Mouse (Mus musculus) R1 (cell line): ENCODE results near the gene Gm9639.
"Not testable (repeated sequence)": the region's sequence is repeated elsewhere in the genome, so short reads cannot be mapped to it uniquely, and the experiment has no call there.

Source experiments
- DNase-seq: peaks from one replicate; pipeline ENCODE4 v3.0.0-alpha.2; 2018; ENCODE audit warnings: low read depth, low spot score

Gm9639 gene

DNA sequence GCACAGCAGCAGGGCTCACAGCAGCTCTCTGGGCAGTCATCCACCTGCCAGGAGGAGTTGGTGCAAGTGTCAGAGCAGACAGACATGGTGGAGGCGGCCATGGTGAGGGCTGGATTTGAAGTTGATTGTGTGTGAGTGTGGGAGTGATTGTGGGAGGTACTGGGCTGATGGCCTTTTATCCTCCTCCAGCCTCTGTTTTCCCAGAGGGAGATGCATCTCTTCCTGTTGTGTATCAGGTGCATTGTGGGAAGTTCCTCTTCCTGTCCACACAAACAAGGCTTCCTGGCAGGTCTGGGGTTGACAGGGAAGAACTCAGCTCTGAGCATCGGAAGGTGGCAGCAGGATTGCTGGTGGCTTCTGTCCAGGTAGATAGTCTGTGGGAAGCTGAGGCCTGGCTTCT lies at the start of gene Gm9639:
Gene Gm9639 (minus strand): TSS at position 101 of the 400 bp plus-strand sequence.
- no peak for DNase-seq

DNA sequence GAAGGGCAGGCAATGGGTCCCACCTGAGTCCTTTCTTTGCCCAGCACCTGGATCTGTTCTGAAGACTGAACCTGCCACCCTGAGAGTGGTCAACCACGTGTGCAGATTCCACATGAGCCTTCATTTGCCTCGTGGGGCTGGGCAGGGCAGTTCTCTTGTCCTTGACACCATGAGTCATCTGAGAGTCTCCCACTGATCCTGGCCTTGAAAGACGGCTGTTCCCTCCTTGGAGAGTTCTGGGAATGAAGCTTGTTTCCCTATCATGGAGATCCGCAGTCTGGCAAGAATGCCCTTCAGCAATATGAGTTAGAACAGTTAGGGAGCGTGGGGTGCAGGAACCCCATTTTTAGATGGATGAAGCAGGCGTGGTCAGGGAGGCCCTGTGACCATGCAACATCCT lies 44.1 kb upstream of the Gm9639 start:
- DNase-seq: no peak

GRCm38 (mm10) chr10:77835647-77836046 lies 40.8 kb upstream of the Gm9639 start, which contains the start of gene Krtap10-10:
Gene Krtap10-10, plus strand, starts transcription at chr10:77835947.
- no peak for DNase-seq

DNA sequence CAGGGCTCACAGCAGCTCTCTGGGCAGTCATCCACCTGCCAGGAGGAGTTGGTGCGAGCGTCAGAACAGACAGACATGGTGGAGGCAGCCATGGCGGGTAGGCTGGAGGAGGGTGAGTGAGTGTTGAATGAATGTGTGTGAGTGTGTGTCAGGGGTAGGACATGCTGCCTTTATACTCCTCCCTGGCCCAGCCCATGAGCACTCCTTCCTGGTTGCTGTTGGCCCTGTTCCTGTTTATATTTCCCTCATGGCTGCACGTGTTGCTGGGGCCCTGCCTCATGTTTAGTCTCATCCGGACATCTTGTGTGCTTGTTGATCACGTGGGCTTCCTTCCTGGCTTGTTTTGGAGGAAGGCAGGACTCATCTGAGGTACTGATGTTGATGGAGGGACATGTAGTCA lies 32.1 kb upstream of the Gm9639 start, which contains the start of gene Krtap10-4:
Gene Krtap10-4 (minus strand): TSS at position 145 of the 400 bp plus-strand sequence.
- no peak for DNase-seq

DNA sequence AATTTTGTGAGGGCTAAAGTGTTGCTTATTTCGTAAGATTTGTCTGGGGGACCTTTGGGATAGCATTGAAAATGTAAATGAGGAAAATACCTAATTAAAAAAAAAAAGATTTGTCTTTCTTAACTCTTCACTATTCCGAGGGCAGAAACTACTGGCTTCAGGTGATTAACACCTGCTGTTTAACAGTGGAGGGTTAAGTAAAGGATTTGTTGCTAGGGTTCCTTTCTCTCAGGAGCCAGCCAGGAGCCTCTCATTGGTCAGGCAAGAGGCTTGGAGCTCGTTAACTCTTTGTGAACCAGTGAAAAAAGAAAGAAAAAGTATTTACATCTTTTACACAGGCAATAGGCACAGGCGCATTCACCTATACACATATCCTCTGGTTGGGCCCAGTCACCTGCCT lies 24.3 kb upstream of the Gm9639 start:
- DNase-seq: no peak

DNA sequence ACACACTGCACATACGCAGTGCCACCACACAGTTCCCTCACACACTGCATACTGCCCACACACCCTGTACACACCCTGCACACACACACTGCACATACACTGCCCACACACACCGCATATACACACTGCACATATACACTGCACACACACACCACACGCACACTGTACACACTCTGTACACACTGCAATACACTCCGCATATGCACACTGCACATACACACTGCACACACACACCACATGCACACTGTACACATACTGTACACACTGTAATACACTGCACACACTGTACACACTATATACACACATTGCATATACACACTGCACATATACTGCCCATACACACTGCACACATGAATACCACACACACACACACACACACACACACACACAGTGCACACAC lies 23.6 kb upstream of the Gm9639 start:
- DNase-seq: no peak

DNA sequence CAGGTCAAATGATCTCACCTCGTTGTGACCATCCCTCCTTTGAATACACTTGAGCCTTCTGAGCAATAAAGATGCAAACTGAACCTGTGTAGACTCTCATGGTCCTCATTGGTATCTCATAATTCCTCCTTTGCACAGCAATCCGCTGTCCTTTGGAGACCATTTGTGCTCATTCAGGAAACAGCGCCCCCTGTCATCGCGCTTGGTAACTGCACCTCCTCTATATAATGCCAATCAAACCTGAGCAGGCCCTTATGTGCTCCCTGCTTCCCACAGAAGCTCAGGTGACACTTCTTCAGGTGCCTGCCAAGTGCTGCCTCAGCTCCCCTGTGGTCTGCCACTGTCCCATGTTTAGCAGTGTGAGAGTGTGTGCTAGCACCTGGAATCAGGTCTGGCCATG lies 20.6 kb upstream of the Gm9639 start:
- peak; percentile 40 for DNase-seq

DNA sequence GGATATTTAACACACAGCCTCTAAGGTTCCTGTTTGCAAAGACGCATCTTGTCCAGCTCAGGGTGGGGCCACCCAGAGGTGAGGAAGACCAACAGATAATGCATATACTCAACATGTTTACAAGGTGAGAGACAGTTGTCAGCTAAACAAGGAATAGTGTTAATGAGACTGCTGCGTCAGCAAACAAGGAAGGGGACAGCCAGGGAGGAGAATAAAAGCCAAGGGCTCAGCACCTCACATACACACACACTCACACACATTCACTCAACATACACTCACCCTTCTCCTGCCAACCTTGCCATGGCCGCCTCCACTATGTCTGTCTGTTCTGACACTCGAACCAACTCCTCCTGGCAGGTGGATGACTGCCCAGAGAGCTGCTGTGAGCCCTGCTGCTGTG lies 19.5 kb upstream of the Gm9639 start, which contains the start of gene Gm2696:
Gene Gm2696 (plus strand): TSS at position 301 of the 400 bp plus-strand sequence.
- DNase-seq: no peak

DNA sequence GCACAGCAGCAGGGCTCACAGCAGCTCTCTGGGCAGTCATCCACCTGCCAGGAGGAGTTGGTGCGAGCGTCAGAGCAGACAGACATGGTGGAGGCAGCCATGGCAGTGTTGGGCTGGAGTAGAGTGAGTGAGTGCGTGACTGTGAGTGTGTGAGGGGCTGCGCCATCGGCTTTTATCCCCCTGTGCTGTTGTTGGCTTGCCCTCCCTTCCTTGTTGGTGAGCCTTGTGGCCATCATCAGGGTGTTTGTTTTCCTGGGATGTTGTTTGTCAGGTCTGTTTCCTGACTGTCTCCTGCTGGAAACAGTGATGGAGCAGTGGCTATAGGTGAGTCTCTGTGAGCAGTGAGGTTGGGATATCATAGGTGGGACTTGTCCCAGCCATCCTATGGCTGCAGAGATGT lies 16.9 kb upstream of the Gm9639 start, which contains the start of gene Gm9507:
Gene Gm9507 (minus strand): TSS at position 101 of the 400 bp plus-strand sequence.
- no peak for DNase-seq

DNA sequence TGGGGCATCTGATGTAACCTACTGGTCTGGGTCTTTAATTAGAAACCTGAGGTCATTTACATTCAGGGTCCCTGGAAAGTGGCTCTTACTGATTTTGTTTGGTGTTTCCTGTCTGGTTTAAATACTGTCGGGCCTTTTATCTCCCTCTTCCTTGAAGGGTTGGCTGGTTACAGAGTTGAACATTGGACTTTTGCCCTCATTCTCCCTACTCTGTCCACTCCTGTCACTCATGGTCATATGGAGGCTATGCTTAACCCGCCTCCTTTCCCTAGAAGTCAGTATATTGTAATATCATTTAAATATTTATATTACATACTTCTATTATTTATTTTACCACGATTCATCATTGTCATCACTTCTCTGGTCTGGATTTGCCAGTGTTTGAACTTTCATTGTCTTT lies 9.2 kb upstream of the Gm9639 start:
- DNase-seq: no peak

GRCm38 (mm10) chr10:77798921-77799508 lies 4.1 kb upstream of the Gm9639 start, which contains the start of gene Gm19668:
Gene Gm19668, minus strand, starts transcription at chr10:77799133.
- DNase-seq: peak; percentile 11

- not testable (repeated sequence) for DNase-seq
Observed at GRCm38 (mm10) chr10:77798164-77798920, 3.5 kb upstream of the Gm9639 start.

DNA sequence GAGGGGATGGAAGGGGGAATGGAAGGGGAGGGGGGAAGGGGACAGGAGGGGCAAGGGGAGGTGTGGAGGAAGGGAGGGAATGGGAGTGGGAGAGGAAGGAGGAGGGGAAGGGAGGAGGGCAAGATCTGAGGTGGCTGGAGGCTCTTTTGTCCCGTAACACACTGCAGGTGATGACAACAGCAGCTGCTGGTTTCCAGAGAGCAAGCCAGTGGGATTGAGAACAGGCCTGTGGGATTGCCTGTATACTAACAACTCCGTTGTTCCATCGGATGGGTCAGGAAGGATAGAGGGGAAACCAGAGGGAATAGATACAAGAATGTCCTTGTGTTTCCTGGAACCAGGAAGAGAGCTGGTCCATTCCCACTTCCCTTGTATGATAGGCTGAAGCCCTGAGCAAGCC lies 2.8 kb upstream of the Gm9639 start:
- DNase-seq: no peak

GRCm38 (mm10) chr10:77788621-77789020 lies 6.3 kb downstream of the Gm9639 start:
- DNase-seq: no peak

DNA sequence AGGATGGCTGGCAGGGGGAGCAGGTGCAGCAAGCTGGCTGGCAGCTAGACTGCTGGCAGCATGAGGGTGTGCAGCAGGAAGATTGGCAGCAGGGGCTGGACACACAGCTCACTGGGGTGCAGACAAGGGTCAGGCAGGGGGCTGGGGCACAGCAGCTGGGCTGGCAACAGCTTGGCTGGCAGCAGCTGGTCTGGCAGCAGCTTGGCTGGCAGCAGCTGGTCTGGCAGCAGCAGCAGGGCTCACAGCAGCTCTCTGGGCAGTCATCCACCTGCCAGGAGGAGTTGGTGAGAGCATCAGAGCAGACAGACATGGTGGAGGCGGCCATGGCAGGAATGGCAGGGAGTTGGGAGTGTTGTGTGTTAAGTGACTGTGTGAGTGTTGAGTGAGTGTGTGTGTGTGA lies 7.0 kb downstream of the Gm9639 start, which contains the start of gene Gm7137:
Gene Gm7137 (minus strand): TSS at position 325 of the 400 bp plus-strand sequence.
- DNase-seq: not testable (repeated sequence)

DNA sequence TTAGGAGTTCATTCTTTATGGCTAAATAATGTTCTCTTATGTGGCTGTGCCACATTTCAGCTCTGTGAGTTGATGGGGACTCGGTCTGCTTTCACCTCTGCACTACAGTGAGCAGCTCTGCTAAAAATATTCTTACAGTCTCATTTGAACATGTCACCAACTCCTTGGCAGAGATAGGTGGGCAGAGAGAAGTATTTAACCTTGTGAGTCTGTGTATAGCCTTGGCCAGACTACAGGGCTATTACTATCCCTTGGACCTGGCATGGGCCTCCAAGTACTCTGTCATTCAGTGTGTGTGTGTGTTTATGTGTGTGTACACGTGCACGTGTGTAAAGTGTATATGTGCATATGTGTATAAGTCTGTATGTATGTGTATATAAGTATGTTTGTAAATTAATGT lies 11.5 kb downstream of the Gm9639 start:
- DNase-seq: not testable (repeated sequence)

DNA sequence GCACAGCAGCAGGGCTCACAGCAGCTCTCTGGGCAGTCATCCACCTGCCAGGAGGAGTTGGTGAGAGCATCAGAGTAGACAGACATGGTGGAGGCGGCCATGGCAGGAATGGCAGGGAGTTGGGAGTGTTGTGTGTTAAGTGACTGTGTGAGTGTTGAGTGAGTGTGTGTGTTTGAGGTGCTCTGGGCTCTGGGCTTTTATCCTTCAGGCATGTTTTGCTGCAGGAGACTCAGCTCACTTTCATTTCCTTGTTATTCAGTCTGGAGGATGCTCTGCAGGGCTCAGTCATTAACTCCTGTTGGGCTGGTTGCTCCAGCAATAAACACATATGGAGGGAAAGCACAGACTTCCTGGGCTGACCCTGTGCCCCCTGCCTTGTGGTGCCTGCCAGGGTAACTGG lies 12.4 kb downstream of the Gm9639 start, which contains the start of gene Gm3250:
Gene Gm3250 (minus strand): TSS at position 101 of the 400 bp plus-strand sequence.
- not testable (repeated sequence) for DNase-seq

DNA sequence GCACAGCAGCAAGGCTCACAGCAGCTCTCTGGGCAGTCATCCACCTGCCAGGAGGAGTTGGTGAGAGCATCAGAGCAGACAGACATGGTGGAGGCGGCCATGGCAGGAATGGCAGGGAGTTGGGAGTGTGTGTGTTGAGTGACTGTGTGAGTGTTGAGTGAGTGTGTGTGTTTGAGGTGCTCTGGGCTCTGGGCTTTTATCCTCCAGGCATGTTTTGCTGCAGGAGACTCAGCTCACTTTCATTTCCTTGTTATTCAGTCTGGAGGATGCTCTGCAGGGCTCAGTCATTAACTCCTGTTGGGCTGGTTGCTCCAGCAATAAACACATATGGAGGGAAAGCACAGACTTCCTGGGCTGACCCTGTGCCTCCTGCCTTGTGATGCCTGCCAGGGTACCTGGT lies 18.0 kb downstream of the Gm9639 start, which contains the start of gene Gm7138:
Gene Gm7138 (minus strand): TSS at position 101 of the 400 bp plus-strand sequence.
- not testable (repeated sequence) for DNase-seq

DNA sequence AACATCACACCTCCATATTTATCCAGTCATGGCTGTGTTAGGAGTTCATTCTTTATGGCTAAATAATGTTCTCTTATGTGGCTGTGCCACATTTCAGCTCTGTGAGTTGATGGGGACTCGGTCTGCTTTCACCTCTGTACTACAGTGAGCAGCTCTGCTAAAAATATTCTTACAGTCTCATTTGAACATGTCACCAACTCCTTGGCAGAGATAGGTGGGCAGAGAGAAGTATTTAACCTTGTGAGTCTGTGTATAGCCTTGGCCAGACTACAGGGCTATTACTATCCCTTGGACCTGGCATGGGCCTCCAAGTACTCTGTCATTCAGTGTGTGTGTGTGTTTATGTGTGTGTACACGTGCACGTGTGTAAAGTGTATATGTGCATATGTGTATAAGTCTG lies 22.7 kb downstream of the Gm9639 start:
- not testable (repeated sequence) for DNase-seq

GRCm38 (mm10) chr10:77771225-77771624 lies 23.7 kb downstream of the Gm9639 start, which contains the start of gene Gm3238:
Gene Gm3238, minus strand, starts transcription at chr10:77771325.
- DNase-seq: not testable (repeated sequence)

- no peak for DNase-seq
Observed at GRCm38 (mm10) chr10:77769727-77770126, 25.1 kb downstream of the Gm9639 start.

GRCm38 (mm10) chr10:77759582-77759981 lies 35.3 kb downstream of the Gm9639 start, which contains the start of gene Gm3233:
Gene Gm3233, minus strand, starts transcription at chr10:77759682.
- DNase-seq: not testable (repeated sequence)
